Mouse (Mus musculus) cerebellum, adult (tissue): ENCODE data around the gene Tff1.

Source experiments
- ATAC-seq: cut with Nextera tagmentation; 2 replicates; pipeline ENCODE4 v1.9.2; 2017; ENCODE audit warnings: mild to moderate bottlenecking, moderate library complexity, mixed read lengths; ENCODE audit not compliant: insufficient number of reproducible peaks, low FRiP score, low TSS enrichment

Tff1 gene

GRCm38 (mm10) chr17:31165127-31165526 lies at the start of gene Tff1:
Gene Tff1 (minus strand): TSS chr17:31165277.
- no peak for ATAC-seq

- no peak for ATAC-seq
These were observed 46.8 kb upstream of the Tff1 start for GRCm38 (mm10) chr17:31211881-31212280.

GRCm38 (mm10) chr17:31210299-31210698 lies 45.2 kb upstream of the Tff1 start:
- no peak for ATAC-seq

GRCm38 (mm10) chr17:31209376-31209930 lies 44.4 kb upstream of the Tff1 start:
- no peak for ATAC-seq

- ATAC-seq = no peak
These were observed 43.6 kb upstream of the Tff1 start for GRCm38 (mm10) chr17:31208654-31209053.

- ATAC-seq = no peak
These were observed 42.8 kb upstream of the Tff1 start, which contains the start of gene Ubash3a for GRCm38 (mm10) chr17:31207771-31208334. Gene Ubash3a (plus strand): TSS chr17:31207873.

- no peak for ATAC-seq
These were observed 33.8 kb upstream of the Tff1 start, which contains the start of gene Tmprss3 for GRCm38 (mm10) chr17:31198877-31199276. Gene Tmprss3 (minus strand): TSS chr17:31198977.

- ATAC-seq = no peak
These were observed 31.2 kb upstream of the Tff1 start for GRCm38 (mm10) chr17:31196283-31196682.

GRCm38 (mm10) chr17:31195207-31195606 lies 30.1 kb upstream of the Tff1 start:
- ATAC-seq = no peak

- ATAC-seq = no peak
These were observed 28.3 kb upstream of the Tff1 start for GRCm38 (mm10) chr17:31193360-31193759.

GRCm38 (mm10) chr17:31192663-31193062 lies 27.6 kb upstream of the Tff1 start:
- no peak for ATAC-seq

- no peak for ATAC-seq
These were observed 26.7 kb upstream of the Tff1 start for GRCm38 (mm10) chr17:31191825-31192224.

GRCm38 (mm10) chr17:31187370-31187769 lies 22.3 kb upstream of the Tff1 start:
- ATAC-seq = peak; percentile 82

- no peak for ATAC-seq
These were observed 19.4 kb upstream of the Tff1 start for GRCm38 (mm10) chr17:31184269-31184990.

GRCm38 (mm10) chr17:31183180-31183974 lies 18.3 kb upstream of the Tff1 start:
- no peak for ATAC-seq

GRCm38 (mm10) chr17:31181490-31181889 lies 16.4 kb upstream of the Tff1 start:
- no peak for ATAC-seq

GRCm38 (mm10) chr17:31176321-31176720 lies 11.2 kb upstream of the Tff1 start:
- ATAC-seq = no peak

- ATAC-seq = no peak
These were observed 4.7 kb upstream of the Tff1 start for GRCm38 (mm10) chr17:31169796-31170195.

GRCm38 (mm10) chr17:31163821-31164220 lies 1.3 kb downstream of the Tff1 start:
- ATAC-seq = no peak

GRCm38 (mm10) chr17:31162607-31163006 lies 2.5 kb downstream of the Tff1 start:
- ATAC-seq = no peak

GRCm38 (mm10) chr17:31160291-31160690 lies 4.8 kb downstream of the Tff1 start:
- ATAC-seq = no peak
